7 mouse cellular contexts compared by ENCODE assay signal in the genomic region with DNA sequence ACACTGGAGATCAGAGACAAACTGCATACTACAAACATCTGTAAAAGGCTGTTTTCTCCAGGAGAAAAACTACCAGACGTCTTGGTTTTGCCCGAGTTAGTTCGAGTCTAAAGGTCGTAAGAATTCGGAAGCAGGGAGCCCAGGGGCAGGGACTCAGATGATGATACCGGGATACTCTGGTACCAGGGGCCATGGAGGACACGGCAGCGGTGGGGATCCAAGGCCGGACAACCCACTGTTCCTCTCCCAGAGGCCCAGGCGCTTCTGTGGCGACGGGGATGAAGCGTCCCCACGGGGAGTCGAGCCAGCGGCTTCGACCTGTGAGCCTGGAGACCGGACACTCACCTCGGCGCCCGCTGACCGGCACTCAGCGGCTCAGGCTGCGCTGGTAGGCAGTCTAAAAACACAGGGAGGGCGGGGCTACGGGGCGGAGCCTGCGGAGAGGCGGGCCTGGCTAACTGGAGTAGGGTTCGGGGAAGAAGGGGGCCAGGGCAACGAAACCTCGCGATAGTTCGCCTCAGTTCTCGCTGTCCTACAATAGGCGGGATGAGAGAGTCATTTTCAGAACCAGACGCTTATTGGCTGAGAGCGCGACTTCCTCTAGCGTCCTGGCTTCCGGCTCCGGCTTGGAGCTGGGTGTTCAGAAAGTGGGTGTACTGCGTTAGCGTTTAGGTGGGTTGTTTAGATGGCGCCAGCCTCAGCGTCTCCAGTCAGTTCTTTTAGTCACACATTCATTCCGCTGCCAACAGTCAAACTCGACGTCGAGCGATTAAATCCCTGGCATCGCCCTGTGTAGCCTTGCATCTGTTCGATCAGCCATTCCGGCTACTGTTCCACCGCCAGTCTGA. TPM values are rescaled to one million over a fixed set of nuclear protein-coding genes. Genes with fewer than 3 reads are reported as not detected.
A peak's percentile ranks its signal among the peaks of the same experiment; 100 is the strongest.
DNase-seq lines count a peak whose midpoint lies in the region; ATAC-seq lines count a peak whose summit lies in the region.

Gene Lrrc28, minus strand, starts transcription at position 436 of the 848 bp plus-strand sequence.

- WGBS in embryonic facial prominence, embryonic 12.5 days = under 1% methylated on average over 55 of the region's 55 CpGs
- under 1% methylated on average over 55 of the region's 55 CpGs for WGBS in limb, embryonic 11.5 days
- WGBS in midbrain, embryonic 14.5 days = under 1% methylated on average over 55 of the region's 55 CpGs

- no peaks in the 10 kb centered on the region for H3K27me3 ChIP-seq in embryonic facial prominence, embryonic 12.5 days
- H3K27me3 ChIP-seq in limb, embryonic 11.5 days (ENCODE audit: control insufficient read depth, insufficient read depth, low read length) = no peaks in the 10 kb centered on the region
- H3K27me3 ChIP-seq in midbrain, embryonic 14.5 days (ENCODE audit: control insufficient read depth, insufficient read depth, low read length) = no peaks in the 10 kb centered on the region

- peak within 1 kb of the TSS; percentile 85 for H3K27ac ChIP-seq in embryonic facial prominence, embryonic 12.5 days
- H3K27ac ChIP-seq in limb, embryonic 11.5 days (replicated peaks; ENCODE audit: low read depth, low read length) = peak within 1 kb of the TSS; percentile 76
- H3K27ac ChIP-seq in midbrain, embryonic 14.5 days (replicated peaks; ENCODE audit: low read depth, low read length) = peak within 1 kb of the TSS; percentile 91

- peak within 1 kb of the TSS; percentile 77 for H3K9ac ChIP-seq in embryonic facial prominence, embryonic 12.5 days
- peak within 1 kb of the TSS; percentile 82 for H3K9ac ChIP-seq in limb, embryonic 11.5 days (ENCODE audit: low read length)
- peak within 1 kb of the TSS; percentile 82 for H3K9ac ChIP-seq in midbrain, embryonic 14.5 days (replicated peaks; ENCODE audit: low read length)

- peaks cover 25% of the 10 kb centered on the region for H3K4me1 ChIP-seq in embryonic facial prominence, embryonic 12.5 days
- peaks cover 11% of the 10 kb centered on the region; the same call in 1 of the 2 replicates for H3K4me1 ChIP-seq in limb, embryonic 11.5 days (ENCODE audit: control insufficient read depth, insufficient read depth, low read length)
- H3K4me1 ChIP-seq in midbrain, embryonic 14.5 days (ENCODE audit: control insufficient read depth, insufficient read depth, low read length) = peaks cover 19% of the 10 kb centered on the region; the same call in 1 of the 2 replicates

- DNase-seq in adrenal gland, postnatal 25 days = peak; percentile 99
- peak; percentile 100 for DNase-seq in heart, adult 11 months
- peak; percentile 99 for DNase-seq in kidney, adult 18-20 months
- DNase-seq in limb, embryonic 11.5 days (ENCODE audit: low spot score) = peak; percentile 99
- DNase-seq in midbrain, embryonic 14.5 days = peak; percentile 99
- DNase-seq in spleen, adult 18-20 months = peak; percentile 97 to 98

- no peaks in the 10 kb centered on the region for H3K36me3 ChIP-seq in embryonic facial prominence, embryonic 12.5 days
- H3K36me3 ChIP-seq in limb, embryonic 11.5 days (ENCODE audit: control insufficient read depth, insufficient read depth, low read length) = no peaks in the 10 kb centered on the region
- 0 out of 2 replicates have a peak, but pooled peaks cover 6% of the 10 kb centered on the region for H3K36me3 ChIP-seq in midbrain, embryonic 14.5 days (ENCODE audit: control insufficient read depth, insufficient read depth, low read length)

- ATAC-seq in embryonic facial prominence, embryonic 12.5 days (ENCODE audit: insufficient number of reproducible peaks, insufficient read depth, low FRiP score, low TSS enrichment) = peak; percentile 98
- peak; percentile 97 for ATAC-seq in limb, embryonic 11.5 days (ENCODE audit: insufficient number of reproducible peaks, low FRiP score, low TSS enrichment, low read depth)
- ATAC-seq in midbrain, embryonic 14.5 days (ENCODE audit: low FRiP score, low TSS enrichment) = peak; percentile 99

- H3K4me2 ChIP-seq in embryonic facial prominence, embryonic 12.5 days (replicated peaks) = peak within 1 kb of the TSS; percentile 75
- H3K4me2 ChIP-seq in limb, embryonic 11.5 days (ENCODE audit: low read depth, severe bottlenecking) = peak within 1 kb of the TSS; percentile 78
- H3K4me2 ChIP-seq in midbrain, embryonic 14.5 days (ENCODE audit: low read length) = peak within 1 kb of the TSS; percentile 61

- H3K4me3 ChIP-seq in embryonic facial prominence, embryonic 12.5 days = peak within 1 kb of the TSS; percentile 66
- peak within 1 kb of the TSS; percentile 82 for H3K4me3 ChIP-seq in limb, embryonic 11.5 days (ENCODE audit: low read depth, low read length)
- H3K4me3 ChIP-seq in midbrain, embryonic 14.5 days (replicated peaks; ENCODE audit: low read depth, low read length) = peak within 1 kb of the TSS; percentile 78

- no peaks in the 10 kb centered on the region for H3K9me3 ChIP-seq in embryonic facial prominence, embryonic 12.5 days
- no peaks in the 10 kb centered on the region for H3K9me3 ChIP-seq in limb, embryonic 11.5 days (ENCODE audit: control insufficient read depth, low read length)
- H3K9me3 ChIP-seq in midbrain, embryonic 14.5 days (ENCODE audit: control insufficient read depth, low read length) = no peaks in the 10 kb centered on the region

RNA-seq across cellular contexts. Expression of gene Lrrc28, which starts in this region (rescaled TPM):
- 14.1 and 22.0 TPM in 2 replicates for total RNA-seq in adrenal gland, postnatal 25 days (2021)
- polyA plus RNA-seq in embryonic facial prominence, embryonic 12.5 days (2016; fragmentation: Nextera tagmentation; extraction: Ambion mirVana) = 26.0 and 26.3 TPM in 2 replicates
- polyA plus RNA-seq in limb, embryonic 11.5 days (2014; fragmentation: Nextera tagmentation; extraction: Ambion mirVana) = 20.9 and 26.2 TPM in 2 replicates
- polyA plus RNA-seq in midbrain, embryonic 14.5 days (2014; fragmentation: Nextera tagmentation; extraction: Ambion mirVana) = 27.7 and 39.7 TPM in 2 replicates

Comparison
In these comparisons a context has a peak if more than half of its experiments do, and no peak if none do; other contexts are left out.
1. Peak in every context shown above with its lines: DNase-seq, ATAC-seq, H3K4me3 ChIP-seq and H3K27ac ChIP-seq.